Mouse (Mus musculus): ENCODE measurements around the gene H2afz.
"Not testable (repeated sequence)": the region's sequence is repeated elsewhere in the genome, so short reads cannot be mapped to it uniquely, and the experiment has no call there.

The H2afz gene

GRCm38 (mm10) chr3:137863330-137864123, 760 bp upstream of the H2afz start:
- no peak for DNase-seq (ENCODE audit: low spot score)

- DNase-seq (ENCODE audit: low spot score) = peak; percentile 92
Observed at GRCm38 (mm10) chr3:137864988-137865982, 998 bp downstream of the H2afz start.

- DNase-seq (ENCODE audit: low spot score) = no peak
Observed at GRCm38 (mm10) chr3:137867133-137867436, 2.8 kb downstream of the H2afz start.

GRCm38 (mm10) chr3:137867437-137868093, 3.3 kb downstream of the H2afz start, which contains the start of gene Dnajb14:
TSS of gene Dnajb14 (plus strand) at chr3:137867675.
- peak; percentile 71 for DNase-seq (ENCODE audit: low spot score)

GRCm38 (mm10) chr3:137868094-137868913, 4.0 kb downstream of the H2afz start:
- peak; percentile 63 for DNase-seq (ENCODE audit: low spot score)

- no peak for DNase-seq (ENCODE audit: low spot score)
Observed at GRCm38 (mm10) chr3:137869395-137869794, 5.1 kb downstream of the H2afz start.

GRCm38 (mm10) chr3:137879313-137879712, 15.0 kb downstream of the H2afz start:
- DNase-seq (ENCODE audit: low spot score) = no peak

- DNase-seq (ENCODE audit: low spot score) = no peak
Observed at GRCm38 (mm10) chr3:137880109-137880748, 15.9 kb downstream of the H2afz start.

- no peak for DNase-seq (ENCODE audit: low spot score)
Observed at GRCm38 (mm10) chr3:137881093-137881492, 16.8 kb downstream of the H2afz start.

- no peak for DNase-seq (ENCODE audit: low spot score)
Observed at GRCm38 (mm10) chr3:137887961-137888360, 23.7 kb downstream of the H2afz start.

- DNase-seq (ENCODE audit: low spot score) = no peak
Observed at GRCm38 (mm10) chr3:137891089-137891488, 26.8 kb downstream of the H2afz start.

- DNase-seq (ENCODE audit: low spot score) = no peak
Observed at GRCm38 (mm10) chr3:137892118-137892517, 27.8 kb downstream of the H2afz start.

- DNase-seq (ENCODE audit: low spot score) = no peak
Observed at GRCm38 (mm10) chr3:137893789-137894188, 29.5 kb downstream of the H2afz start.

- no peak for DNase-seq (ENCODE audit: low spot score)
Observed at GRCm38 (mm10) chr3:137895196-137895595, 30.9 kb downstream of the H2afz start.

GRCm38 (mm10) chr3:137896386-137896785, 32.1 kb downstream of the H2afz start:
- DNase-seq (ENCODE audit: low spot score) = no peak

- DNase-seq (ENCODE audit: low spot score) = no peak
Observed at GRCm38 (mm10) chr3:137896867-137897266, 32.6 kb downstream of the H2afz start.

GRCm38 (mm10) chr3:137897685-137898084, 33.4 kb downstream of the H2afz start:
- no peak for DNase-seq (ENCODE audit: low spot score)

- DNase-seq (ENCODE audit: low spot score) = no peak
Observed at GRCm38 (mm10) chr3:137900149-137900548, 35.9 kb downstream of the H2afz start.

GRCm38 (mm10) chr3:137913093-137913492, 48.8 kb downstream of the H2afz start:
- DNase-seq (ENCODE audit: low spot score) = no peak

GRCm38 (mm10) chr3:137914567-137914966, 50.3 kb downstream of the H2afz start:
- DNase-seq (ENCODE audit: low spot score) = not testable (repeated sequence)

Data from retina, embryonic 14.5 days (tissue).